Mouse (Mus musculus): ENCODE measurements around the gene Fam49a.

DNA sequence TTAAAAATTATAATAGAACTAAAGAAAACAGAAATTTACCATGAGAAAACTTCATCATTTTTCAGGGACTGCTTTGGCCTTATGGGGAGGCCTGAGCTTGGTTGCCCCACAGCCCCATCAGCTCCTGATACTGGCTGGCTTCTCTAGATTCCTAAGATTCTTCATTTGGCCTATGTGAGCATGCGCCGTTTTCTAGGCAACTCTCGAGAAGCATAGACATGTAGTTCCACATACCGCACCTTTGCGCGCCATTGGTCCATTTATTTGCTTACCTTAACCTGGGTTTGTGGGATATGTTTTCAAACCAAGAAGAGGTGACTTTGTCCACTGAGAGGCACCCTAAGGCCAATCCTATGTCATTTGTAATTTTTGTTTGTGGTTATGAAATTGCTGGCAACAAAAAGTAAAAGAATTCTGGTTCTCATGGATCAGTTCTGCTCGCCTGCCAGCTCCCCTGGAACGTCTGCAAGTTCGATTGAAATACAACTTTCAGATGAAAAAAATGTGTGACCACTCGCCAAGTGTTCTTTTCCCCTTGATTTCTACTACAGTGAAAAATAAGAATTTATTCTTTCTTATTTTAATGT lies 21.9 kb downstream of the Fam49a start:
- no peak for TF ChIP-seq CTCF (IDR thresholded peaks at IDR 0.05; ENCODE audit: control insufficient read depth, insufficient read depth, low read length)
- no peak for TF ChIP-seq POLR2A (IDR thresholded peaks at IDR 0.05; ENCODE audit: borderline replicate concordance, control insufficient read depth, low read depth, low read length)
